Mouse (Mus musculus): ENCODE data around the gene Spon1. TPM values are rescaled to one million over a fixed set of nuclear protein-coding genes. Genes with fewer than 3 reads are reported as not detected.

Spon1 gene
- polyA plus RNA-seq, 1 experiment from 2014 or later, result 64.3 TPM

GRCm38 (mm10) chr7:113963766-113964165 lies 198.0 kb downstream of the Spon1 start:
- Histone ChIP-seq H3K4me1 (ENCODE audit: control insufficient read depth, insufficient read depth, low read depth, low read length) (no peaks in the 10 kb centered on the region; the same call in 1 of the 2 replicates), H3K27ac (ENCODE audit: low read depth, low read length) (no peak overlapping the region), H3K4me2 (ENCODE audit: low read length) (no peak overlapping the region), H3K4me3 (ENCODE audit: low read length) (no peak overlapping the region), H3K9me3 (ENCODE audit: control insufficient read depth, low read length) (no peaks in the 10 kb centered on the region), H3K27me3 (replicated peaks; ENCODE audit: control insufficient read depth, insufficient read depth, low read length) (no peaks in the 10 kb centered on the region), H3K36me3 (ENCODE audit: control insufficient read depth, insufficient read depth, low read length) (no peaks in the 10 kb centered on the region), H3K9ac (ENCODE audit: low read depth, low read length) (no peak overlapping the region)
- no peak for ATAC-seq
- WGBS, result 70% methylated on average over 4 of the region's 4 CpGs

- Histone ChIP-seq H3K4me3 (ENCODE audit: low read length) (no peak overlapping the region), H3K9me3 (ENCODE audit: control insufficient read depth, low read length) (no peaks in the 10 kb centered on the region), H3K9ac (ENCODE audit: low read depth, low read length) (no peak overlapping the region), H3K27me3 (replicated peaks; ENCODE audit: control insufficient read depth, insufficient read depth, low read length) (no peaks in the 10 kb centered on the region), H3K4me2 (ENCODE audit: low read length) (no peak overlapping the region), H3K4me1 (ENCODE audit: control insufficient read depth, insufficient read depth, low read depth, low read length) (no peaks in the 10 kb centered on the region; the same call in 1 of the 2 replicates), H3K36me3 (ENCODE audit: control insufficient read depth, insufficient read depth, low read length) (no peaks in the 10 kb centered on the region), H3K27ac (ENCODE audit: low read depth, low read length) (no peak overlapping the region)
- no peak for ATAC-seq
- 91% methylated on average over 8 of the region's 8 CpGs for WGBS
These were observed 199.8 kb downstream of the Spon1 start for GRCm38 (mm10) chr7:113965625-113966024.

GRCm38 (mm10) chr7:113969182-113969581 lies 203.4 kb downstream of the Spon1 start:
- Histone ChIP-seq H3K4me2 (ENCODE audit: low read length) (no peak overlapping the region), H3K27me3 (replicated peaks; ENCODE audit: control insufficient read depth, insufficient read depth, low read length) (no peaks in the 10 kb centered on the region), H3K9ac (ENCODE audit: low read depth, low read length) (no peak overlapping the region), H3K36me3 (ENCODE audit: control insufficient read depth, insufficient read depth, low read length) (no peaks in the 10 kb centered on the region), H3K9me3 (ENCODE audit: control insufficient read depth, low read length) (no peaks in the 10 kb centered on the region), H3K4me1 (ENCODE audit: control insufficient read depth, insufficient read depth, low read depth, low read length) (no peaks in the 10 kb centered on the region), H3K27ac (ENCODE audit: low read depth, low read length) (no peak overlapping the region), H3K4me3 (ENCODE audit: low read length) (no peak overlapping the region)
- no peak for ATAC-seq

GRCm38 (mm10) chr7:113972536-113972935 lies 206.7 kb downstream of the Spon1 start:
- no peak overlapping the region for H3K4me2 ChIP-seq (ENCODE audit: low read length)
- H3K27ac ChIP-seq (ENCODE audit: low read depth, low read length), result no peak overlapping the region
- H3K27me3 ChIP-seq (replicated peaks; ENCODE audit: control insufficient read depth, insufficient read depth, low read length), result no peaks in the 10 kb centered on the region
- H3K4me3 ChIP-seq (ENCODE audit: low read length), result no peak overlapping the region
- no peak overlapping the region for H3K9ac ChIP-seq (ENCODE audit: low read depth, low read length)
- no peak for ATAC-seq
- no peaks in the 10 kb centered on the region for H3K4me1 ChIP-seq (ENCODE audit: control insufficient read depth, insufficient read depth, low read depth, low read length)
- no peaks in the 10 kb centered on the region for H3K9me3 ChIP-seq (ENCODE audit: control insufficient read depth, low read length)
- WGBS, result 86% methylated on average over 4 of the region's 4 CpGs
- H3K36me3 ChIP-seq (ENCODE audit: control insufficient read depth, insufficient read depth, low read length), result no peaks in the 10 kb centered on the region

GRCm38 (mm10) chr7:113986406-113987134 lies 220.8 kb downstream of the Spon1 start:
- no peak overlapping the region for H3K9ac ChIP-seq (ENCODE audit: low read depth, low read length)
- H3K4me3 ChIP-seq (ENCODE audit: low read length), result no peak overlapping the region
- no peaks in the 10 kb centered on the region for H3K27me3 ChIP-seq (replicated peaks; ENCODE audit: control insufficient read depth, insufficient read depth, low read length)
- no peak overlapping the region for H3K27ac ChIP-seq (ENCODE audit: low read depth, low read length)
- no peaks in the 10 kb centered on the region for H3K9me3 ChIP-seq (ENCODE audit: control insufficient read depth, low read length)
- ATAC-seq, result peak; percentile 79
- H3K36me3 ChIP-seq (ENCODE audit: control insufficient read depth, insufficient read depth, low read length), result no peaks in the 10 kb centered on the region
- H3K4me1 ChIP-seq (ENCODE audit: control insufficient read depth, insufficient read depth, low read depth, low read length), result no peaks in the 10 kb centered on the region
- WGBS, result 61% methylated on average over 10 of the region's 10 CpGs
- H3K4me2 ChIP-seq (ENCODE audit: low read length), result no peak overlapping the region

- ATAC-seq, result no peak
- Histone ChIP-seq H3K27me3 (replicated peaks; ENCODE audit: control insufficient read depth, insufficient read depth, low read length) (no peaks in the 10 kb centered on the region), H3K36me3 (ENCODE audit: control insufficient read depth, insufficient read depth, low read length) (no peaks in the 10 kb centered on the region), H3K27ac (ENCODE audit: low read depth, low read length) (no peak overlapping the region), H3K4me3 (ENCODE audit: low read length) (no peak overlapping the region), H3K9ac (ENCODE audit: low read depth, low read length) (no peak overlapping the region), H3K4me2 (ENCODE audit: low read length) (no peak overlapping the region), H3K4me1 (ENCODE audit: control insufficient read depth, insufficient read depth, low read depth, low read length) (no peaks in the 10 kb centered on the region), H3K9me3 (ENCODE audit: control insufficient read depth, low read length) (no peaks in the 10 kb centered on the region)
These were observed 222.4 kb downstream of the Spon1 start for GRCm38 (mm10) chr7:113988156-113988555.

- Histone ChIP-seq H3K4me1 (ENCODE audit: control insufficient read depth, insufficient read depth, low read depth, low read length) (peaks cover 4% of the 10 kb centered on the region; the same call in 1 of the 2 replicates), H3K27me3 (replicated peaks; ENCODE audit: control insufficient read depth, insufficient read depth, low read length) (no peaks in the 10 kb centered on the region), H3K4me3 (ENCODE audit: low read length) (no peak overlapping the region), H3K36me3 (ENCODE audit: control insufficient read depth, insufficient read depth, low read length) (no peaks in the 10 kb centered on the region), H3K9ac (ENCODE audit: low read depth, low read length) (no peak overlapping the region), H3K9me3 (ENCODE audit: control insufficient read depth, low read length) (no peaks in the 10 kb centered on the region), H3K4me2 (ENCODE audit: low read length) (no peak overlapping the region), H3K27ac (ENCODE audit: low read depth, low read length) (no peak overlapping the region)
- ATAC-seq, result no peak
- 76% methylated on average over 7 of the region's 7 CpGs for WGBS
These were observed 232.0 kb downstream of the Spon1 start for GRCm38 (mm10) chr7:113997675-113998354.

- no peak for ATAC-seq
- H3K9ac ChIP-seq (ENCODE audit: low read depth, low read length), result no peak overlapping the region
- 16% methylated on average over 5 of the region's 5 CpGs for WGBS
- H3K4me1 ChIP-seq (ENCODE audit: control insufficient read depth, insufficient read depth, low read depth, low read length), result peaks cover 4% of the 10 kb centered on the region; the same call in 1 of the 2 replicates
- no peaks in the 10 kb centered on the region; the same call in 1 of the 2 replicates for H3K27me3 ChIP-seq (replicated peaks; ENCODE audit: control insufficient read depth, insufficient read depth, low read length)
- H3K4me2 ChIP-seq (ENCODE audit: low read length), result no peak overlapping the region
- no peak overlapping the region for H3K27ac ChIP-seq (ENCODE audit: low read depth, low read length)
- no peaks in the 10 kb centered on the region for H3K36me3 ChIP-seq (ENCODE audit: control insufficient read depth, insufficient read depth, low read length)
- H3K9me3 ChIP-seq (ENCODE audit: control insufficient read depth, low read length), result no peaks in the 10 kb centered on the region
- no peak overlapping the region for H3K4me3 ChIP-seq (ENCODE audit: low read length)
These were observed 238.4 kb downstream of the Spon1 start for GRCm38 (mm10) chr7:114004171-114004570.

- Histone ChIP-seq H3K9ac (ENCODE audit: low read depth, low read length) (no peak overlapping the region), H3K9me3 (ENCODE audit: control insufficient read depth, low read length) (no peaks in the 10 kb centered on the region), H3K4me1 (ENCODE audit: control insufficient read depth, insufficient read depth, low read depth, low read length) (peaks cover 4% of the 10 kb centered on the region; the same call in 1 of the 2 replicates), H3K4me2 (ENCODE audit: low read length) (no peak overlapping the region), H3K4me3 (ENCODE audit: low read length) (no peak overlapping the region), H3K27ac (ENCODE audit: low read depth, low read length) (no peak overlapping the region), H3K36me3 (ENCODE audit: control insufficient read depth, insufficient read depth, low read length) (no peaks in the 10 kb centered on the region), H3K27me3 (replicated peaks; ENCODE audit: control insufficient read depth, insufficient read depth, low read length) (no peaks in the 10 kb centered on the region; the same call in 1 of the 2 replicates)
- WGBS, result 60% methylated on average over 5 of the region's 5 CpGs
- no peak for ATAC-seq
These were observed 239.7 kb downstream of the Spon1 start for GRCm38 (mm10) chr7:114005499-114005898.

All from hindbrain, embryonic 16.5 days (tissue).